Mouse (Mus musculus) lung, adult 18-20 months (tissue): ENCODE results near the gene Sik1.
A peak's percentile ranks its signal among the peaks of the same experiment; 100 is the strongest.
"Not testable (repeated sequence)": the region's sequence is repeated elsewhere in the genome, so short reads cannot be mapped to it uniquely, and the experiment has no call there.

ENCODE experiments used
- DNase-seq, 2 experiments: peaks; one replicate each; pipeline ENCODE4 v3.0.0; 2022; ENCODE audit warnings: mixed read lengths in 2 of 2

Gene Sik1

DNA sequence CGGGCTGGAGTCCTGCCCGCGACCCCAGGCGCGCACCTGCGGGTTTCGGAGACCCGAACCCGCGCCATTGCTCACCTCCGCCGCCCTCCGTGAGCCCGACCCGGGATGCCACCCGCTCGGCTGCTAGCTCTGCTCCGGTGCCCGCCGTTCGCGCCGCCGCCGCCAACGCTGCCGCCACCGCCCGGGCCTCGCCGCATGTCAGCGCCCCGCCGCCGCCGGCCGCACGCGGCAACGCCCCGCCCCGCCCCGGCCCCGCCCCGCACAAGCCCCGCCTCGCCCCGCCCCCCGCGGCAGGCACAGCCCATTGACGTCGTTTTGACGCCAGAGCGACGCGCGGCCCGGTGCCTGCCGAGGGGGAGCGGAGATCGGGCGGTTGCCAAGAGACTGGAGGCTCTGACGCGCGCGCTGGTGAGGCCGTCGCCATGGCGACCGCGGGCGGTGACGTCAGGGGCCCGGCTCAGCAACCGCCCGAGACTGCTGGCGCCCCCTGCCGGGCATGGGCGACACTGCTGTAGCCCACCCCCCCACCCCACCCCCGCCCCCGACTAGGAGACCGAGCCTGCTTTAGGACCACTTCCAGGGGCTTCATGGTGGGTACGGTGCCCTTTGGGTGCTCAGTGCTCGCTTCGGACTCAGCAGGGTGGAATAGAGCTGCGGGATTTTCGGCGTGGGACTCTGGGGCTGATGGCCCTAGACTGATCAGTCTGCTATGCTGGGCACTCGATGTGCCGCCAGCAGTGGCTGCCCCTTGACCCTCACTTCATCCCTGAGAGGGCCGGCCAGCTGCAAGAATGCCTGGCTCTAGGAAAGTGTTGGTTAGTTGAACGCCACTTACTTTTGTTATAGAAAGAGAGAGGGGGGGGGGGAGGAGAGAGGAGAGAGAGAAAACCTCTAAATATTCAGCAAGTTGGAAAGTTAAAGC lies at the start of gene Sik1:
TSS of gene Sik1 (minus strand) at position 208 of the 922 bp plus-strand sequence.
- peak; percentile 97 to 98 for DNase-seq

DNA sequence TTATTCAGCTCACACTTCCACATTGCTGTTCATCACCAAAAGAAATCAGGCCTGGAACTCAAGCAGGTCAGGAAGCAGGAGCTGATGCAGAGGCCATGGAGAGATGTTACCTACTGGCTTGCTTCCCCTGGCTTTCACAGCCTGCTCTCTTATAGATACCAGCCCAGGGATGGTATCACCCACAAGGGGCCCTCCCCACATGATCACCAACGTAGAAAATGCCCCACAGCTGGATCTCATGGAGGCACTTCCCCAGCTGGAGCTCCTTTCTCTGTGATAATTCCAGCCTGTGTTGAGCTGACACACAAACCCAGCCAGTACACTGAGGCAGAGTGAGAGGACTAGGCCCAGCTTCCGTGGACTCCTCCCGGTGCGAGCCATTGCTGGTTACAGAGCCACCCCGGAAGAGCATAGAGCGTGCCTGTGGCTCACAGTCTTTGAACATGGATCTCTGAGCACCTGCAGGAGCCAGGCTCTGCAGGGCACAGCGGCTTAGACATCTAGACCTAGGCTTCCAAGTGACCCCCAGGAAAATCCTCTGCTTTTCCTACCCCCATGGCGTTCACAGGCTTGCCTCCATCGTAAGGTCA lies 49.7 kb upstream of the Sik1 start:
- peak in 1 of 2 experiments; percentile 7 for DNase-seq

DNA sequence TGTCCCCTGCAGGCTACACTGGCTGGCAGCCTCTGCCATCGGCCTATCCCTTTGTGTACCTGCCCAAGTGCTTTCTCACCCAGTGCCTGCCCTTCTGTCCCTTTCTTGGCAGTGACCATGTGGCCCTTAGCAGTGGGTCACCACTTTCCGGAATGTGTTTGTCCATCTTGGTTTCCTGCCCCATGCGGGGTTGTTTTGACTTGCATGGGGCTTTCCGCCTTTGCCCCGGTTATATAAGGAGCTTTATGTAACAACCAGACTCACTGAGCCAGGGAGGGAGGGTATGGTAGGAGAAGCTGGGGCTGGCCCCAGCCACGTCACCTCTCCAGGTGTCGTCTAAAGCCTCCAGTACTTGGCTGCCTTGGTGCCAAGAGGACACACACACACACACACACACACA lies 48.4 kb upstream of the Sik1 start:
- DNase-seq: peak; percentile 83 to 90

DNA sequence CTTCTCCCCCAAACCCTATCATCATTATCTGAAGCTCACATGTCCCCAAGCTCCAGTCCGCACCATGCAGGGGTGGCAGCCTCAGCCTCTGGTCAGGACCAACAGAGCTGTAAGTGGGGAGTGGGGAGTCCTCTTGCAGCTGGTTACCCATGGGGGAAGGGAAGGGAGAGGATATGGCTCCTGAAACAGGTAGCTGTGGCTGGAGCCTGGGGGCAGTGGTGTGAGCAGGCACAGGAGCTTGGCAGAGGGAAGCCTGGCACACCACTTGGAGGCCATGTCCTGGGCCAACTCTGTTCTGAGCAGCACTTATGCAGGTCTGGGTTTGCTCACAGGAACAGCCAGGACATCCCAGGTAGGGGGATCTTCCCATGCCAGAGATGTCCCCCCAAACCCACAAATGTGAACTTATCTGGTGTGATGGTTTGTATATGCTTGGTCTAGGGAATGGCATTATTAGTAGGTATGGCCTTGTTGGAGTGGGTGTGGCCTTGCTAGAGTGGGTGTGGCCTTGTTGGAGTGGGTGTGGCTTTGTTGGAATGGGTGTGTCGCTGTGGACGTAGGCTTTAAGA lies 47.1 kb upstream of the Sik1 start:
- DNase-seq: peak; percentile 41 to 46

DNA sequence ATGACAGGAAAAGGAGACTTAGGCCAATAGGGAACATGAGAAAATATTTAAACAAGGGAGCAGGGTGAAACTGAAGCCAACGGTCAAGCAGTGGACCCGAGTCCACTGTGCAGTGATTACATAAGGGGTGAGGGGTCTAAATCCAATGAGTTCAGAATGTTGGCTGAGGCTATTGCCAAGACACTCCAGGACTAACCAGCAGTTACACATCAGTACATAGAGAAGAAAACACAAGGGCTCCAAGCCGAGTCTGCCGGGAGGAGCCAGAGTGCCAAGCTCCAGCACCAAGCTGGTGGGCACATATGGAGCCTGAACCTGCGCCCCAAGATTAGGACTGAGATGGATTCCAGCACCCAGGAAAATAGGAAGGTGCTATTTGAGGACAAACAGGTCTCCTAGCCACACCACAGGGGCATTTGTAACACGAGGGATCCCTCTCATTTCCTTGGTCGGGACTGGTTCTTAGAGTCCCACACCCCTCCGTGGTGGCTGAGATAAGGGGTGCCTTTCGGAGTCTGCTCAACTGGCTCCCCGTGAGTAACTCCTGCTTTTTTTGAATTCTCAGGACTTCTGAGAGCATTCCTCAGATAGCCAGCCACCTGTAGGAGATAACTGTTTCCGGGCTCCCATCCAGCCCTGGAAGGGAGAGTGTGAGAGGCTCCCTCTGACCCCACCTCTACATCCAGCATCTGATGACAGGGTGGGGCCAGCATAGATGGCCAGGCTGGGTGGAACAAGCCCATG lies 46.0 kb upstream of the Sik1 start:
- peak; percentile 80 to 85 for DNase-seq

DNA sequence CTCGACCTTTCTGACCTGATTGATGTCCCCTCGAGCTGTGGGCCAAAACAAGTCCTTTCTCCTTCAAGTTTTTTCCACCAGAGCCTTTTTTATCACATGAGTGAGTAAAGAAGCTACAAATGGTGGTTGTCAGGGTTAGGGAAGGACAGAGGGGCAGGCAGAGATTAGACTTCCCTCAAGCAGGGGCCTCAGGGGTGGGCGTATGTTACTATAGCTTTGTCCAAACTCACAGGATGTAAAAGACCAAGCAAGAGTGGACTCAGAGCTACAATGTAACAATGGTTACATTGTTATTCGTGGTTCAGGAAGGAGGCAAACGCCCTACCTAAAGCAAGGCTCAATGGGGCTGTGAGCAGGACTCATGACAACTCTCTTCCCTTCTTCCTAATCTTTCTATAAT lies 43.3 kb upstream of the Sik1 start:
- DNase-seq: no peak

DNA sequence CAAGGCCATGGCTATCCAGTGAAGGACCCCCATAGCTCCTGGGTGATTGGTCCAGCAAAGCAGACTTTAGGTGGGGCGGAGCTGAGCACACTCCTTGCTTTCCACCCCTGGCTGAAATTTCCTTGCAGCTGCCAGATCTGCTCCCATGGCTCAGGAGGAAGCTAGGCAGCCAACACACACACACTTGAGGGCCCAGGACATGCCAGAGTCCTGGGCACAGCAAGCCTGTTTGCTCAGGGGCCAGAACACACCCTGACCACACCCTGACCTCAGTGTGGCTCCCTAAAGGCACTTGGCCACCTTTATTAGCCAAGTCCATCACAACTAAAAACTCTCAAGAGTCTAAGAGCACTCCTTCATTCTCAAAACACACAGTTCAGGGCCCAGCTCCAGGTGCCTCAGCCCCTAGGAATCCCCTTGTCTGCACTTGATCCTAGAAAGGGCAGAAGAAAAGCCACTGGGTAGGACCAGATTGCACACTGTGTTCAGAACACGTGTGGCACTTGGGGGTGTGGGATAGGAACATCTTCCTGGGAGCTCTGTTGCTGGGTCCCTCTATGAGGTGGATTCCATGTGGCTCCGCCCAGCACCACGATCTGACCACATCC lies 41.7 kb upstream of the Sik1 start:
- peak; percentile 91 to 94 for DNase-seq

DNA sequence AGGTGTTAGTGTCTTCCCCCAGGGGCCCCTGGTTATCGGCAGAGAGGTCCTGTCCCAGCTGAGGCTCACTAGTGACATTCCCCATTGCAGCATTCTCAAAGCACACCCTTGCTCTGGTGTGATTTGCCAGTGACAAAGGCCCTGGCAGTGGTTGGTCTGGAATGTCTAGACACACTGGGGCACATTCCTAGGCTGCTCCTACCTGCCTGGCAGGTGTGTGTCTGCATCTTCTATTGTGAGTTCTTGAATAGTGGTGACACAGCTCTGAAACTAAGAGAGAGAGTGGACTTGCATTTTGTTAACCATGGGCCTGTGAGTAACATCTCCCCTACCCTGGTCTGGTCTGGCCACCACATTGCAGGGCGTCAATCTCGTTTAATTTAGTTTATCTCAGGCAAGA lies 41.1 kb upstream of the Sik1 start:
- DNase-seq: peak; percentile 58 to 71

DNA sequence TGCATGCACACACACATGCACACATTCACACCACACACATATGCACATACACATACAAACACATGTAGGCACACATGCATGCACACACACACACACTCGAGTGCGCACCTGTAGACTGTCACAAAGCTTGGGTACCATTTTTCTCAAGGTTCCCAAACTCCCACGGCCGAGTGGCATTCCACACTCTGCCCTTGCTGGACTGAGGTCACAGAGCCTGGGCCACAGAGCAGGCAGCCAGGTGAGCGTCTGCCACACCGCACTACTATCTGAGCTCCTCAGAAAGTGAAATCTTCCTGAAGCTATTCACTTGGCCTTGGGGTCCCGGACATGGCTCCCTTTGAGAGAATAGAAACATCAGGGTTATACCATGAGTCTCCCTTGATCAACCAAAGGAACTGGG lies 40.7 kb upstream of the Sik1 start:
- DNase-seq: peak in 1 of 2 experiments; percentile 2

DNA sequence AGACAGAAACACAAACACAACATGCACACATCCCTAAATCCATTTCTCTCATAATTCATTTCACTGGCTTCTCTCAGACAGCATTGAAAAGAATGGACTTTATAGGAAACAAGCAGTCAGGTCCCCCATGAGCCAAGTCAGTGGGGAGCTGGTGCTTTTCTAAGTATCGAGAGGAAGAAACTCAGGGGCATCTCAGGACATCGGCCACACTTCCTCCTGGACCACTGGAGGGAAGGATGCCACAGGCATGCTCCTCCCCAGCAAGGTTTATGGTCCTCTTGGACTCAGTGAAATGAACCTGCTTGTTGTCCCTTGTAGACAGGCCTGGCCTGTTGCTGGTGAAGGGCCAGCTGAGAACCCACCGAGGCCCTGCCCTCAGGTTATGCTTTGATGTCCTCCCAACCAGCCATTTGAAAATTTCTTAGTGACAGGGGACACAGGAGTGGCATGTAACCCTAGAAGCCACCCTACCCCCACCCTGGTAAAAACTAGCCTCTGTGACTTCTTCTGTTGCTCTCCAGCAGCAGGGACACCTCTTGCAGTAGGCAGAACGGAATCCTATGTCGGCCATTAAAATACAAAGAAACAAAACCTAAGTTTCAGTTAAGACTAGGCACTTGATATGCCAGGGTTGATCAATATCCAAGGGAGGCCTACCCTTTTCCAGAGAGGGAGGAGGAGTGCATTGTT lies 37.9 kb upstream of the Sik1 start:
- peak in 1 of 2 experiments; percentile 3 for DNase-seq

DNA sequence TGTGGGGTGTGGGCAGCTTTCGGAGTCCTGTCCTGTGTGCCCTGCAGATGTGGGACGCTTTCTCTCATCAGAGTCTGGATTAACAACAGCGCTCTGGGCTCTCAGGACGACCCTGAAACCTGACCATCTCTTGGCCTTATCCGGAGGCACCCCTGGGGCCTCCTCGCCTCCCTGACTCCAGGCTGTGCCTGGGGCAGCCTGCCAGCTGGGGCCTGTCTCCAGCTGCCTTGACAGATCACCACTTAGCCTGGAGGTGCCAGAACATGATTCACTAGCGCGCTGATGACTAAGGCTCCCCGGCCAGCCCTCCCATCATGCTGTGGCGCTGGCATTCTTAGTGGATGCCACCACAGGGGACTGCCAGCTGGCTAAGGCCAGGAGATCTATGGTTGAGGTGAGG lies 37.1 kb upstream of the Sik1 start:
- peak; percentile 82 to 89 for DNase-seq

DNA sequence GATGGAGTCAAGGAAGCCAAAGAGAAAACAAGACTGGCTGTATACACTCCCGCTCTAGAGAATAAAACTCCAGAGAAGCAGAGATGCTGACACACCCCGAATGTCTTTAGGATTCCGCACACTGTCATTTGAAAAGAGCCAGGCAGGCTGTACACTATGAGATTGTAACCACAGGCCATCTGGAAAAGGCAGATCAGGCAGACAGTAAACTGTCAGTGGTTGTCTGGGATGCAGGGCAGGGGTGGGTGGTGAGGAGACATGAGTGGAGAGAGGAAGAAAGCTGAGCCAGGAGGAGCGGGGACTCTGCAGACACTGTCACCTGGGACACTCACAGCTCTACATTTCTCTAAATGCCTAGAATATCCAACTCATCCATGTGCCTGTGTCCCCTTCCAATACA lies 36.3 kb upstream of the Sik1 start:
- peak in 1 of 2 experiments; percentile 2 for DNase-seq

DNA sequence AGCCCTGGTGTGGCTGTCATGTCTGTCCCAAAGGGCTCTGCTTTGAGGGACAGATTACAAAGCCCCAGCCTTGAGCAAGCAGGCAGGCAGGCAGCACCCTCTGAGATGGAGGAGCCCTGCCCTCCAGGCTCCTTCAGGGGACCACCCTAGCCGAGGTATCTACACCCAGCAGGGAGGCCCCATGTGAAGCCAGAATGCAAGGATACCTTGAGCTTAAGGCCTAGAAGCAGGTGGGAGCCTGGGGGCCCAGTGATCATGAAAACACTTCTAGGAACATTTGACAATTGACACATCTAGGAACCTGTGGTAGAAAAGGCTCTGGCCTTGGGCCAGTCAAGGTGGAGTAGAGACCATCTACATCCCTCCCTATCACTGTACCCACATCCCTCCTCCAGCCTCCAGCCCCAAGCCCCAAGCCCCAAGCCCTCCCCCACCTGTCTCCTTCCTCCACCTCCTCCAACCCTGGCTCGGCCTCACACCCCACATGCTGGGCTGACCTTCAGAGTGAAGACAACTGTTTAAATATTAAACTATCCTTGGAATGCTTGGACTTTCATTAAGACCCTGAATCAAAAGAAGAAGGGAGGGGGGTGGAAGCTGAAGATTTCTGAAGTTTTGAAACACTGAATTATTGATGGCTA lies 34.8 kb upstream of the Sik1 start:
- peak in 1 of 2 experiments; percentile 5 for DNase-seq

DNA sequence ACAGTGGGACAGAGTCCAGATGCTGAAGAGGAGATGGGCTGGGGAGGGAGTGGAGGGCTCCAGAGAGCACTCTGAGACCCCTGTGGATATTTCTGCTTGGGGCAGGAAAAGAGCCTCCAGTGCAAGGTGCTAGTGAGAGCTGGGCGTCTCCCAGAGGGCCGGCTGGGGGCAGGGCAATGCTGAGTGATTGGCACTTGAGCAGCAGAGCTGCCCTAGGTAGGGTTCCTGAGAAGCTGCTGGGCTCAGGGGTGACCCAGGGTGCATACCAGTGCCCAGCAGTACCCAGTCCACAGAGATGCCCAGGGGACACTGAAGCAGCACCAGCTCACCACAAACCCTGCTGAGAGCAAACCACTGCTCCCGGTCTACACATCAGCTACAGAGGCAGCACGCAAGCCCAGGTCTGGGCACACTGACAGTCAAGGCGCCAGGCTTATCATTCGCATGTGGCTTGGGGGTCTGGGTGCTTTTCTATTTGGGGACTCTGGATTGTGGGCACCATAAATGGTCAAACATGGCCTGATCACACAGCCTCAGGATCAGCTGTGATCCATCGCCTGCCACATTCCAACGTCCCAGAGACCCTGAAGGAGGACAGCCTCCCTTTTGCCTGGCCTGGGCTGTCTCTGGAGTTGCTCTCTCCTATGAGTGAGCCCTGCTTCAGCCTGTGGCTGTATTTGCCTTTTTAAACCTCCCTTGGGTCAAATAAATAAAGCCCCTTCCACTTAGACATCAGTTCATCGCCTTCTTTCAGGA lies 34.0 kb upstream of the Sik1 start:
- peak; percentile 72 to 78 for DNase-seq

DNA sequence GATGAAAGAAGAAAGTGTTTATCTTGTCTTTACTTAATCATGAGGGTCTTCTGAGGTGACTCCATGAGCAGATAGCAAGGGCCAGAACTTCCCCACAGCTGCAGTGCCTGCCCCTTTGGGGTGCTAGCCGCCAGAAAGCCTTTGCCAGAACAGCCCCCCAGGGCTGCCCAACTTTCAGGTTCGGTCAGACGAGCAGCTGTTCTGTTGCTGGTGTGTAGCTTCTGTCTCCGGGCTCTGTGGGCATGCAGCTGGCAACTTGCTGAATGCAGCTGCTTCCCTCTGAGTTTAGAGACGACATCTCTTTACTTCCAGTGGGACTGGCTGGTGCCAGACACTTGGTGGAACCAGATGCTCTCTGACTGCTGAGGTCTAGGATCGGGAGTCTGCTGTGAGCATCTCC lies 32.9 kb upstream of the Sik1 start:
- peak in 1 of 2 experiments; percentile 2 for DNase-seq

DNA sequence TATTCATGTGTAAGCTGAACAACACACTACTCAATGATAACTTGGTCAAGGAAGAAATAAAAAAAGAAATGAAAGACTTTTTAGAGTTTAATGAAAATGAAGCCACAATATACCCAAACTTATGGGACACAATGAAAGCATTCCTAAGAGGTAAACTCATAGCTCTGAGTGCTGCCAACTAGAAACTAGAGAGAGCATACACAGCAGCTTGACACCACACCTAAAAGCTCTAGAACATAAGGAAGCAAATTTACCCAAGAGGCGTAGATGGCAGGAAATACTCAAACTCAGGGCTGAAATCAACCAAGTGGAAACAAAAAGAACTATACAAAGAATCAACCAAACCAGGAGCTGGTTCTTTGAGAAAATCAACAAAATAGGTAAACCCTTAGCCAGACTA lies 29.1 kb upstream of the Sik1 start:
- DNase-seq: not testable (repeated sequence)

DNA sequence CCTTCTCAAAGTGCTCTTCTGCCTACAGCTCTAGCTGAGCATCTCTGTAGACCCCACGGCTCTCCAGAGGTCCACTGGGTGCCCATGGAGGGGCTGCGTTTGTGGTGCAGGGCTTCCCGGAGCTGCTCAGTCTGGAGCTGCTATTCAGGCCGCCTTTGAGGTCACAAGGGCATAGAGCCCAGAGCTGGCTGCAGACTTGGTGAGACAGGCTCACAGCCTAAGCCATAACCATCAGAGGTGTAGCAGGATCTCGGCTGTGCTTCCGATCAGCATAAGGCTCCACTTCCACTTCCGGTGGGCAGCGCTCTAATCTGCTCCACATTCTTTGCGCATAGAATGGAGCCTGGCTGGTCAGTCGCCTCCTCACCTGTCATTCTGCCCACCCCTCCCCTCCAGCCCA lies 23.8 kb upstream of the Sik1 start:
- peak in 1 of 2 experiments; percentile 2 for DNase-seq

DNA sequence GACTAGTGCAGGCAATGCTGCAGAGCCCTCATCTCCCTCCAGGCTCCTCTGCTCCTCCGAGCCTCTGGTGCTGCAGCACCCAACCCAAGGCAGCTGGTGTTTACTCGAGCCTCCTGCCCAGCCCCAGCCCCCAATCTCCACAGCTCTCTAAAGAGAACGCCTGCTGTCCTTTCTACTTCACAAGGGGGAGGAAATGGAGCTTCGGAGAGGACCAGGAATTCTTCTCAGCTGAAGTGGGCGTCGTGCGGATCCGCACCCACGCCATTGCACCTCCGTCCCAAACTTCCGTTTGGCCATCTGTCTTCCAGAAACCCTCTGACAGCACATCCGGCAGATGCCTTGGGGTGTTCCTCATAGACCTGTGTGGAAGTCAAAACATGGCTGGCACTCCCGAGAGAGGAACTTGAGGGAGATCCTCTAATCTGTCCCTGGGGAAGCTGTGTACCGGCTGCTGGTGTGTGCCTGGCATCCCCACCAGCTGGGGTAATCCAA lies 22.1 kb upstream of the Sik1 start:
- peak in 1 of 2 experiments; percentile 7 for DNase-seq

DNA sequence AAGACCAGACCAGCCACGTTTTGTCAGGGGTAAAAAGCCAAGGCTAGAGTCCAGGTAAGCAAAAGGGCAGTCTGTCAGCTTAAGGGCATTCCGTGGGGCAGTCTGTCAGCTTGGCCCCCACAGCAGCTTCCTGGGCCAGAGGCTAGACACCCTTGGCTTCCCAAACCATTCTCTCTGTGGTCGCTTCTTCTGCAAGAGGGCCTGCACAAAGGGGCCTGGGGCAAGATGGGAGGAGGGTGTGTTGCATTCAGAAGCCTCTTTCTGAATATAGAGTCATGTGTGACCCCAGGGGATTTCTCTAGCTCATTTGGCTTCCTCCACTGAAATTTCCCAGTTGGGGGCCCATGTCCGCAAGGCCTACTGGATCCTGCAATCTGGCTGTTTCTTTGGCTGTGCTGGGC lies 21.6 kb upstream of the Sik1 start:
- peak in 1 of 2 experiments; percentile 3 for DNase-seq

DNA sequence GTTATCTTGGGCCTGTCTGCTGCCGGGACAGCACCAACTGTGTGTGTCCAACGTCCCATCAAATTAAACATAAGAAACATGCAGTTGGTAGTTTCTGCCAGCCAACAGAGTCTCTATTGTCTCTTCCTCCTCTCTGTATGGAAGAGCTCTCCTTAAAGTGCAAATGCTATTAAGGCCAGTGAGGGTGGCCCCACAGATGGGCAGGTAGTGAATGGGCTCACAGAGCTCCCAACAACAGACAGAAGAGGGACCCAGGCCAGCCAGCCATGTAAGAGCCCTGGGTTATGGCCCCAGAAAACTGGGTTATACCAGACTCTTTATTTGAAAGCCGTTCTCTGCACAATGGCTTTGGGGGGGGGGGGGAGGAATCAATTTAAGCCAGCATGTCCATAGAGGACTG lies 21.2 kb upstream of the Sik1 start:
- DNase-seq: peak in 1 of 2 experiments; percentile 2
